Mouse (Mus musculus): ENCODE data around the gene Cngb1.

Gene Cngb1

DNA sequence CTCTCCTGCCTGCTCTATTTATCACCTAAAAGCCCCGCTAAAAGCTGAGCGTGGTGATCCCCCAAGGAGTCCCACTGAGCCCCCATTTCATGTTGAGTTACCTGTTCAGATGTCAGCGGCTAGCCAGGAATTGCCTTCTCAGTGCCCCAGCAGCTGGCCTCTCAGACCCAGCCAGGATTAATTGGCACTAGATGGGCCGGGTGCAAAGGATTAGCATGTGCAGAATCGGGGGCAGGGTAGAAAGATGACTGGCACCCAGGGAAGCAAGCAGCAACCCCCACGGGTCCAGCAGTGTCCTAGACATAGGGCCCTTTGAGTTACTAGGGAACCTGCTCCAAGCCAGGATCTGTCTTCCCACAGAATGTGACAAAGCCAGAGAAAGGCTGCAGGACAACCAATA, at the start of gene Cngb1:
Gene Cngb1, minus strand, starts transcription at position 155 of the 400 bp plus-strand sequence.
- no peak for DNase-seq (ENCODE audit: inconsistent age in 2 of 2, low spot score in 1 of 2)

DNA sequence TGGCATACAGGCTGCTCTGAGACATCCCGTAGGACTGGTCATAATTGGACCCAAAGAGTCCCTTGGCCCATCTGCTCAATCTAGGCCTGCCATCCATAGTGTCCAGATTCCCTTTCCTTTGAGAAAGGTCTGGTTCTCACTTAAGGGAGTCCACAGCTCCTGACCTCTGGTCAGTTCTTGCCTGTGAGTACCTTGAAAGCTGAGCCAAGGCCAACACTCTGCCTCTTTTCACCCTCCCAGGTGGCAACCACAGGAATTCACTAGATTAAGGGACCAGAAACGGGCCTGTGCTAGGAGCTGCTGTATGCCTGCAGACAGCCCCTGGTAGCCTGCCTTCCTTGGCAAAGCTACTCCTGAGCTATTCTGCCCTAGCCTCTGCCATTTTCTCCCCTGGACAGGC, 48.2 kb upstream of the Cngb1 start:
- DNase-seq (ENCODE audit: inconsistent age in 2 of 2, low spot score in 1 of 2) = no peak

DNA sequence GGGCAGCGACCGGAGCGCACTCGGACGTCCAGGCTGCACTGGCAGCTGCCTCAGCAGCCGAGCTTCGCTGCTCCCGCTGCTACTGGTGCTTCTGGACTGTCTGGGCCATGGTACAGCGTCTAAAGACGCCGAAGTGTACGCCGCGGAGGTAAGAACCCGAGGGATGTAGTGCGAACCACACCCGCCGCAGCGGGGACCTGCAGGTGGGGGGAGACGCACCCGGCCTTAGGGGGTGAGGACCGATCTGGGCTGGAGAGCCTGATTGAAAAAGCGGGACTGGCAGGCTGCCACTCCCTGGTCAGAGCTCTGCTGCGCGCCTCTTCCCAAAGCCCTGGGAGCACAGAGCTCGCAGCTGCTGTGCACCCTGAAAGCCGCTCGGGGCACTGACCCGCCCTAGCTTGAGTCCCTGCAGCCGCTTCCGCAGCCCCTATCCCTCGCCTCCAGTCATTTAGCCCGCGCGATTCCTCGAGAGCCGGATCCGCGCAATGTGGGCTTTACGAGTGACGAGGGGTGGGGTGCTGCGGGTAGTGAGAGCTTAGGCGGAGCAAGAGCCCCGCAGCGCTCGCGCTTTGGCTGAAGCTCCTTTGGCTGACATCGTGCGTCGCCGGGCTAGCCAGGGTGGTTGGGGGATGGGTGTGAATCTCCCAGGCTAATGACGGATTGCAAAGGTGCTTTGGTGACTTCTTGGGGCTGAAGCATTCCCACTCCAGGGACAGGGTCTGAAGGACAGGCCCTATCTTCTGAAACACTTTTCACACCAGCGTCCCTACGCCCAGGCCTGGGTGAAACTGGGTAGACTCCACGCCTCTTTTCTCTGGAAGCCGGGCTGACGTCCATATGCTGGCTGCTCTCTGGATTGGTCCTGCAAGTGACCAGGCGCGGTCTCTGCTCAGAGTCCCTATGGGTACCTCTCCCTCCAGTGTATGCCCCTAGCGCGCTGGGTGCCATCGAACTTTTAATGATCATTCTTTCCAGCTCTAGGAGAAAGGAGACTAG, 46.8 kb upstream of the Cngb1 start:
- DNase-seq (ENCODE audit: inconsistent age in 2 of 2, low spot score in 1 of 2) = peak; percentile 45 to 80

DNA sequence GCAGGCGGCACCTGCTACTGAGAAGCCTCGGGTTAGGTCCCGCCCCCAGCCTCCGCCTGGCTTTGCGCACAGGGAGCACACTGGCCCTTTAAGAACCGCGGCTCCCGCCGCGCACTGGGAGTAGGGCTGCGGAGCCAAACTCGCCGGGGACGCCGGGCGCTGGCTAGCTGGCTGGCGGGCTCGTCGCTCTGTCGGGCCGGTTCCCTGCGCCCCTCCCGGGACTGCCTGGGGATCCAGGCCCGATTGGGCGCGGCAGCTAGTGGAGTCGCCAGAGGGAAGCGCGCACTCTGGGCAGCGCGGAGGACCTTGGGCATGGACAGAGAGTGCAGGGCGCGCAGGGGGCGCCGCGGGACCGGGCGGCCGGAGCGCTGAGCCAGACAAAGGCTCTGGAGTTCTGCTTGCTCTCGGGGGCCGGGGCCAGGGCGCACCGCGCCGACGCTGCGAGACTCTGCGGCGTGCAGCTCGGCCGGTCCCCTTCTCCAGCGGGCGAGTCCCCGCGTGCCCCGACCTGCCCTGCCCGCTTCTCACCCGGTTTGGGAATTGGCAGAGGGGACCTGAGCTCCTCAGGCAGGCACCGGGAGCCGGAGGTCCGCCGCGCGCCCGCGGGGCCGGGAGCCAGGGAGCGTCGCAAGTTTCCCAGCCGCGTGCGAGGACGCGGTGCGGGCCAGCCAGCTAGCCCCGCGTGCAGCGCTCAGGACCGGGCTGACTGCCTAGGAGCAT, 45.9 kb upstream of the Cngb1 start, which contains the start of gene Mmp15:
Gene Mmp15, plus strand, starts transcription at position 118 of the 720 bp plus-strand sequence.
- DNase-seq (ENCODE audit: inconsistent age in 2 of 2, low spot score in 1 of 2) = peak; percentile 72 to 89

DNA sequence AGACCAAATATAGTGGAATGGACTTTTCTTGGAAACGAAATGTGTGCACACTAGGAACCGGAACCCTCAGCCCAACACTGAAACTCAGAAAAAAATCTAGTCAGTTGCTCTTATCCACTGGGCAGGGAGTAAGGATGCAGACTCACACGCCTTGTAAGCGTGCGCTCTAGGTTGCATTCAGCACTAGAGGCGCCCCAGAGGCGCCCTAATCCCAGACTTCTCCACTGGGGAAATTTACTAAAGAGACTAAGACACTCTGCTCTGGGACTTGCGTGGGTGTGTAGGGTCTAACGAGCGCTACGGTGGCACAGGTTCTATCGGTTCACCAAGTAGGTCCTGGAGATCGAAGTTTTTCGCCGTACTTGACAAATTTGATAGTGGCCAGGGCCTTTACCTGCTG, 45.1 kb upstream of the Cngb1 start:
- DNase-seq (ENCODE audit: inconsistent age in 2 of 2, low spot score in 1 of 2) = no peak

DNA sequence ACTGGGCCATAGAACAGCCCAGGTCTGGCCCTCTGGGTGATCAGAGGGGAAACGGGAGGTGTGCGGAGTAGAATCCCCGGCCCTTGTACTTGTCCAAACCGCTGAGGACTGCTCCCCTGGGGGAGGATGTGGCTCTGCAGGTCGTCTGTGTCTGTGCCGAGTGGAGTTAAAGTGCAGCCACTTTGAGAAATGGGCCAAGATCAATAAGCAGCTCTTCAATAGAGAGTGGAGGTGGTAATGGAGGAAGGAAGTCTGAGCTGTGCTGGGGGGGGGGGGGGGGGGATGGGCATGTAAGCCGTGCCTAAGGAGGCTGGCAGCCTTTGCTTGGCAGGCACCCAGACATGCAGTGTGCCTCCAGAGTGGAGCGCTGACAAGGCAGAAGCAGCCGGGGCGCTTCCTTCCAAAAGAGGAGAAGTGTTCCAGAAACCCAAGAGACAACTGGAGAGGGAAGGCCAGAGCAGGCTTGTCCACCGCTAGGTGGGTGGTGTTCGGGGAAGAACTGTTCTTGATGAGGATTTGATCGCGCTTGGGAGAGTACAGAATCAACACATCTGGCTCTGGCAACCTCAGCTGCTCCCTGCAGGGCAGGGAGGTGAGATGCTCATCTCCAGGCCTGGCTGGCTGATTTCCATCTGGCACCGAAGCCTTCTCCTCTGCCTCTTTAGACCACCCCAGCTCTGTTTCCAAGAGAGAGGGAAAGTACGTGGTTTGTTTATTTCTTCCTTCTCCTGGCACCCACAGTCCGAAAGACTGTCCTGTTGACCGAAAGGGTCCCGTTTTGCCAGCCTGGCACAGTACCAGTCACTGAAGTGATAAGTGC, 42.6 kb upstream of the Cngb1 start:
- peak in 1 of 2 experiments; percentile 76 for DNase-seq (ENCODE audit: inconsistent age in 2 of 2, low spot score in 1 of 2)

DNA sequence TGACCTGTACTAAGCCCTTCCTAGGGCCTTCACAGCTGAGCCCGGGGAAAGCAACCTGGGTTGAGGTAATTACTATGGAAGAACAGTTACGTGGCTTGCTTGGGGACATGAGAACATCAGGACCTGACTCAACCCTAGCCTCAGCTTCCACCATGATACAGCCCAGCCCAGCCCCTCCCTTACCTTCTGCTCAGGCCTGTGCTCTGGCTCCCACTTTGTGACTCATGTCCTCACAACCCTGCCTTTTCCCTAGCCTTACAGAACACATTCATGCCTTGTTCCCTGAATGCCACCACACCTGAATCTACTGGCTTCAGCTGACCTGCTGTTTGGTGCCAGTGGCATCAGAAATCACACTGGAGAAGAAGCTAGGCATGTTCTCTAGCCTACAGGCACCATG, 42.0 kb upstream of the Cngb1 start:
- DNase-seq (ENCODE audit: inconsistent age in 2 of 2, low spot score in 1 of 2) = peak in 1 of 2 experiments; percentile 56

DNA sequence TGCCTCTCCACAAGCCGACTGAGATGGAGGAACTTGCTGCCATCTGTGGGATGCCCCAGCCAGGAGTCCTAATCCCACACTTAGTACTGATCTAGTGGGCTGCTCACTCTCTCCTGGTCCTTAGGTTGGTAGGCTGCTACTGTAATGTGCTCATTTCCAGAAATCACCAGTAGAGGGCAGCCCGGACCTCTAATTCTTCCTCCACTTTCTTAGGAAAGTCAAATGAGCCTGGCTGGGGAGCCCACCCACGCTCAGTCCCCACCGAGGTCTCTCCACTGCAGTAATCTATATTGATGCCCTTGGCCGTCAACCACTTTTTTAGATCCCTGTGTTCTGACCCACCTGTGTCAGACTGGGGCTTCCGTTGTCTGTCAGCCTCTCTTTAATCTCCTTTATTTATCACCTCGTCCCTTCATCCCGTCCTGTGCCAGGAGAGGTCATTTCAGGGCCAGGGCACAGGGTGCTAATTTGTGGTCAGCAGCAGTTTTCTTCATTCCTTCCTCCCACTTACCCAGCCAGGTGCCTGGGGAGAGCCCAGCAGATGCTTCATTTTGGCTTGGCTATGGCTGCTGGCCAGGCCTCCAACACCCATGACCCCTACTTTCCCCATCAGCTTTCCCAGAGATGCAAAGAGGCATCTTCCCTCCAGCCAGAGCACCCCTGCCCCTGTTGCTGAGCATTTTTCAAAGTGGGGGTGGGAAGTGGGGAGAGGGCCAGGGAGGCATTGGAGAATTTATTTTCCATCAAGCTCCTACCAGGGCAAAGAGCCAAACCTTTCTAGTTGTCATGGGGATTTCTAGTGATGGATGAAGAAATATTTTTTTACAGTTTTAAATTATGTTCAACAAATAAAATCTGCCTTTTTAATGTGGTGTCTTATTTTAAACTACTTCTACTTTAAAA, 40.5 kb upstream of the Cngb1 start:
- peak; percentile 62 to 90 for DNase-seq (ENCODE audit: inconsistent age in 2 of 2, low spot score in 1 of 2)

DNA sequence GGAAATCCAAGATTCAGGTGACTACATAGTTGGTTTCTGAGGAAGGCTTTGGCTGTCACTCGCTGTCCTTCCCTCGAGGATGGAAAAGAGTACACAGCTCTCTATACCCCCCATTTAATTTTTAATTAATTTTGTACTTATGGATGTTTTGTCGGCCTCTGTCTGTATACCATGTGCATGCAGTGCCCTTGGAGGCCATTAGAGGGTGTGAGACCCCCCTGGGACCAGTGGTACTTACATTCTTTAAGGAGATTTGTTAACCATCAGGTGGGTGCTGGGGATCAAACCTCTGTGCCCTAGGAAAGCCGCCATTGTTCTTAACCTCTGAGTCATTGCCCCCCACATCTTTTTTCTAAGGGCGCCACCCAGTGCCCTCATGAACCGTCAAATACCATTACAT, 38.3 kb upstream of the Cngb1 start:
- no peak for DNase-seq (ENCODE audit: inconsistent age in 2 of 2, low spot score in 1 of 2)

DNA sequence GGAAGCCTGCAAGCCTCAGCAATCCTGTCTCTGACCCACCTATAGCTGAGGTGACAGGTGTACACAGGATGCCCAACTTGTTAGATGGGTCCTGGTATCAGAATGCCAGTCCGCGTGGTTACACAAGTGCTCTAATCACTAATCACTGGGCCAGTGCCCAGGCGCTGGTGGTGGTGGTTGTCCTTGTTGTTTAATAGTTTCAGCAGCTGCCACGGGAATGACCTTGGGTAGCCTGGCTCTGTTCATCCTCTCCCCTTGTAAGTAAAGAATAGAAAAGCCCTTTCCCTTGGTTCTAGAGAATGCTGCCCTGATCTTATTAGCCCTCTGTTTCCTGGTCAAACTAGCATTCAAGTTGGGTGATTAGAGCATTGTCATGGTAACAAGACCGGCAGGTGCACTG, 35.3 kb upstream of the Cngb1 start:
- peak; percentile 63 to 83 for DNase-seq (ENCODE audit: inconsistent age in 2 of 2, low spot score in 1 of 2)

DNA sequence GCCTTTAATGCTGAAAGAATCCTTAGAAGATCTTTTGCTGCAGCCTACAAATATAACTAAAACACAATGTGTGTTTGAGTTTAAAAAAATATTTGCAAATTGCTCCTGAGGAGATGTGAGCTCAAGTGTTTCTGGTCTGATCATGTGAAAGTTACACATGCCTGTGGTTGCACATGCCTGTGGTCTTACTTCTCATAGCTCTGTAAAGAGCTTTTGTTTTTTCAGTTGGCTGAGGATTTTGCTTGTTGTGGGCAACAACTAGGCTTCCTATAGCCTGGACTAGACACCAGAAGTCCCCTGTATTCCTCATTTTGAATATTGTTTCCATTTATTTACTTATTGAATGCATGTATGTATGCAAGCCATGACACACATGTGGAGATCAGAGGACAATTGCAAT, 30.0 kb upstream of the Cngb1 start:
- no peak for DNase-seq (ENCODE audit: inconsistent age in 2 of 2, low spot score in 1 of 2)

DNA sequence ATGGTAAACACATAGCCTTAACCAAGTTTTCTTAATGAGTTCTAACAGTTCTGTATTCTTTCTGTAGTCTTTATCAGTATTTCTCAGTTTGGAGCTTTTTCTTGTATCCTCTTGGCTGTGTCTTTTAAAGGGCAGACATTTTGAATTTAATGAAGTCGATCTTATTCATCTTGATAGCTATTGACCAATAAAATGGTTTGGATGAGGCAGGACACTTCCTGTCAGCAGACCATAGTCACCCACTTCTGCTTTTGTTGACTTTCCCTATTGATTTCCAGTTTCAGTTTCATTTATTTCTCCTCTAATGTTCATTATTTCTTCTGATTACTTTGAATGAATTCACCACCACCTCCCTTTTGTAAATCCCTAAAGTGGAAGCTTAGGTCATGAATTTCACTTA, 29.3 kb upstream of the Cngb1 start:
- no peak for DNase-seq (ENCODE audit: inconsistent age in 2 of 2, low spot score in 1 of 2)

DNA sequence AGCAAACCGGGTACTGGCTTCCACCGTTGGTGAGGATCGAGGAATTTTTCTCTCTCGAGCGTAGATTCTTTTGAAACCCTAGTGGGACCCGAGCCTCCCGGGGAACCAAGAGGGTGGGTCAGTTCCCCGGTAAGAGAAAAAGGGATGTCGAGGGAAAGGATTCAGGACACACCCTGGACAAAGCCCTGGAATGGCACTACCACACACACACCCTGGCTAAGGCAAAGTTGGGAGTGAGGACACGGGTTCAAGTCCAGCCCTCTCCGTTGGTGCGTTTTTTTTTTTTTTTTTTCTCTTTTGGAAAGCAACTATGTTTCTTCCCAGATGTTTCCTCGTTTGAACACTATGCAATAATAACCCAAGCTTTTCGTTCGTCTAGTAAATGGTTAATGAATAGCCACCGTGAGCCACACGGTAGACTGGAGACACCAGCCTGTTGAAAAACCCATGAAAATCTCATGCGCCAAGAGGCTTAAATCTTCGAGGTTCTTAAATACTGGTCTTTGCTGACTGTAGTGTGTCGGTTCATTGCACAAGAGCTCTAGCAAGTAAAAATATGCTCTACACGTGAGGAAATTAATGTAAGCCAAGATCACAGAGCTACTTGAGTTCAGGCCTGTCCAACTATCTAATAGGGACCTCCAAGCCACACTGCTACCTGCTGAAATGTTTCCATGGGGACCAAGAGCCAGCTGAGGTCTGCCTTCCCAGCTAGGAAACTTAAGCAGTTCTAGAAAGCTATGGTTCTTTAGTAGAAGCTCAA, 26.2 kb upstream of the Cngb1 start:
- DNase-seq (ENCODE audit: inconsistent age in 2 of 2, low spot score in 1 of 2) = peak in 1 of 2 experiments; percentile 50

DNA sequence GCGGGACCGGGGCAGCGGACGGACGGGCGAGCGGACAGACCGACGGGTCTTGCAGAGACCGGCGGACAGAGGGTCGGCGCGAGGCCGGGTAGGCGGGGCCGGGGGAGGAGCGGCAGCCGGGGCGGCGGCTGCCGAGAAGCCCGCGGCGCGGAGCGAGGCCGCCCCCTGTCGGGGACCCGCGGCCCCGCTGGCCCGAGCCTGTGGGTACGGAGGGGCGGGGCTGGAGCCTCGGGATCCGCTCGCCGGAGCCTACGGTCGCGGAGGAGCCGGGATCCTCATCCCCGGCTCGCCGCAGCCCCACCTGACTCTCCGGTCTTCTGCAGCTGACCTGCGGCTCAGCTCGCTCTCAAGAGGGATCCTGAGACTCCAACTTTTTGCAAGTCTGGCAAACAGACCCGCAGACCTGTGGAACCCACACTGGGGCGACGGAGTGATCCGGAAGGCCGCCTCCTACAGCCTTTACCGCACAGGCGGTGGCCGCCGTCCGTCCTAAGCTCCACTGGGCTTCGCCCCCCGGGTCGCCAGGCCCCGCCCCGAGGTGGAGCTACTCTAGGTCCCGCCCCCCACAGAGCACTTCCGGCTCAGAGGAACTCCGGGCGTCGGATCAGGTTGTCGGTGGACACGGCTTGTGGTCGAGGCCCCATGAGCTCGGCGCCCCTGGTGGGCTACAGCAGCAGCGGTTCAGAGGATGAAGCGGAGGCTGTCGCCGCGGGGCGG, 25.5 kb upstream of the Cngb1 start, which contains the start of the genes Zfp319 and Usb1:
Gene Zfp319, minus strand, starts transcription at position 231 of the 717 bp plus-strand sequence.
Gene Usb1, plus strand, starts transcription at position 565 of the 717 bp plus-strand sequence.
- DNase-seq (ENCODE audit: inconsistent age in 2 of 2, low spot score in 1 of 2) = peak; percentile 96 to 98

DNA sequence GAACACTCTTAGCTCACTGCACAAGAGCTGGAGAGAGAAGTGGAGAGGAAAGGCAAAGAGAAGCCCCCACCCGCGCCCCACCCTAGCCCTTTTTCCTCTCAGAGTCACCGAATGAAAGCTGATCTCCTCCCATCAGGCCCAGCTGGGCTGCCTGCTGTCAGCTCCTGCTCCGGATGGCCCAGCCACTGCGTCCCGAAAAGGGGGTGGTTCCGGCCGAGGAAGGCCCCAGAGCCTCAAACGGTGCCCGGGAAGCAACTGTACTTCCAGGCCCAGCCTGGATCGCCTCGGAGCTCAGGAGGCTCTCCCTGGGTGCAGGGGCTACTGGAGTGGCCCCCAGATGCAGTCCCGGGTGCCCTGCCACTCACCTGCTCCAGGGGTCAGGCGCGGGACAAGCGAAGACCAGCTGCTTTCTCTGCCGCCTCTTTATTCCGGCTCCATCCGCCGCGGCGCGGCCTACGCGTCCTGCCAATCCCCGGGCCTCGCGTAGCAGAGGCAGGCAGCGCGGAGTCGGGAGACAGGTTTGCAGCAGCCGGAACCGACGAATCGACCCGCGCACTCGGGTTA, 24.9 kb upstream of the Cngb1 start:
- DNase-seq (ENCODE audit: inconsistent age in 2 of 2, low spot score in 1 of 2) = no peak

DNA sequence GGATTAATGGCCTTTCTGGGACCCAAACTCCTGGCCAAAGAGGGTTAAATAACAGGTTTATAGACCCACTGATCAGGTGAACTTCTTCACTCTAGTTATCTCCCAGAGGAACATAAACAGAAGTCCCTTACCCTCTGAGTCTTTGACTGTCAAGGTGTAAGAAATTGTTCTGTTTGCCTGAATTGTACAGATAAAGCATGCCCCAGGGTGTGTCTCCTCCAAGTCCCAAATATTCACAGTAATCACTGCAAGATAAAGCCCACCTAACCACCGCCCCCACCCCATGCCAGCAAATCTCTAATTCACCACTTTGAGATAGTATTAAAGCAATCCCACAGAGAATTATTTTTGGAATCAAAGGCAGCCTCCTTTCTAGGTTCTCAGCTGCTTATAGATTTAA, 24.0 kb upstream of the Cngb1 start:
- DNase-seq (ENCODE audit: inconsistent age in 2 of 2, low spot score in 1 of 2) = no peak

DNA sequence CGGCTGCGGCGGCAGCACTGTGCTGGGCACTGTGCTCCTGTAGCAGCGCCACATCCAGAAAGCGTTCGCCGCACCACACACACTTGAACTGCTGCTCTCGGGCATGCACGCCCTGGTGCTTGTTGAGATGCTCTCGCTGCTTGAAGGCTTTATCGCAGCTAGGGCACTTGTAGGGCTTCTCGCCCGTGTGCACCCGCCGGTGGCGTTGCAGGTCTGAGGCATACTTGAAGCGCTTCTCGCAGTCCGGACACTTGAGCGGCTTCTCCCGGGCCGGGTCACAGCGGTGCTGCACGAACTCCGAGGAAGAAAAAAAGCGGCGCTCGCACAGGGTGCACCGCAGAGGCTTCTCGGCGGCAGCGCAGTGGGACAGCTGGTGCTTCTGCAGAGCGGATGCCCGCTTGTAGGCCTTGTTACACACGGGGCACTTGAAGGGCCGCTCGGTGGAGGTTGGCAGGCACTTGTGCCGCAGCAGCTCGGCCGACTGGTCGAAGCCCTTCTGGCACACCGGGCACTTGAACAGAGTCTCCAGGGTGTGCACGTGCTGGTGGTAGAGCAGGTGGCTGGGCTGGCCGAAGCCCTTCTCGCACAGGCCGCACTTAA, 21.6 kb upstream of the Cngb1 start:
- no peak for DNase-seq (ENCODE audit: inconsistent age in 2 of 2, low spot score in 1 of 2)

DNA sequence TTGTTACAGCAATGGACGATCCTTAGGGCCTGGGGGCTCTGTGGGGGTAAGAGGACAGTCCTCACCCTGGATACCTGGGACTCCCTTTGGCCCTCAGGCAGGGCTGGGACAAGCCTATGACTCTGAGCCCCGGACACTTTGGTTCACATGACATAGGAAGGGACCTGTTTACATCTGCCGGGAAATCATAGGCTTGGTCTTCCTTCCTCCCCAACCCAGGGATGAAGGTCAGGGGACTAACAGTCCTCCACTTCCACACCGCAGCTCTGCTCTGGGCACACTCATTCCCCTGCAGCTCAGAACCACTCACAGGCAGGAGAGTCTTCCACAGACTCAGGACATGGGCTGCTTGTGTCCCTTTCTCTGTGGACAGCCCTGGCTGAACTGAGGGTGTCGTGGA, 20.4 kb upstream of the Cngb1 start:
- no peak for DNase-seq (ENCODE audit: inconsistent age in 2 of 2, low spot score in 1 of 2)

All from adrenal gland, adult (tissue).